Mouse (Mus musculus) neutrophil, adult 5-6 weeks (primary cell): Measurements from ENCODE around the gene Aftph. TPM values are rescaled to one million over a fixed set of nuclear protein-coding genes. Genes with fewer than 3 reads are reported as not detected.
"Not testable (repeated sequence)": the region's sequence is repeated elsewhere in the genome, so short reads cannot be mapped to it uniquely, and the experiment has no call there.

Experiments used
- ATAC-seq: fragments of 151-379, 151-347 bp; 2 replicates; pipeline ENCODE4 v1.8.0; 2017; ENCODE audit warnings: mild to moderate bottlenecking, moderate TSS enrichment; ENCODE audit not compliant: insufficient number of reproducible peaks, poor library complexity, low FRiP score, severe bottlenecking; ENCODE audit errors: extremely low read depth
- total RNA-seq: library from RNA; stranded (forward); fragments of 200-1000 nt; gene quantifications from 2 replicates; pipeline ENCODE4 v1.2.3, GENCODE M21; 2017

Aftph gene
- total RNA-seq = 153 TPM in 2 replicates

DNA sequence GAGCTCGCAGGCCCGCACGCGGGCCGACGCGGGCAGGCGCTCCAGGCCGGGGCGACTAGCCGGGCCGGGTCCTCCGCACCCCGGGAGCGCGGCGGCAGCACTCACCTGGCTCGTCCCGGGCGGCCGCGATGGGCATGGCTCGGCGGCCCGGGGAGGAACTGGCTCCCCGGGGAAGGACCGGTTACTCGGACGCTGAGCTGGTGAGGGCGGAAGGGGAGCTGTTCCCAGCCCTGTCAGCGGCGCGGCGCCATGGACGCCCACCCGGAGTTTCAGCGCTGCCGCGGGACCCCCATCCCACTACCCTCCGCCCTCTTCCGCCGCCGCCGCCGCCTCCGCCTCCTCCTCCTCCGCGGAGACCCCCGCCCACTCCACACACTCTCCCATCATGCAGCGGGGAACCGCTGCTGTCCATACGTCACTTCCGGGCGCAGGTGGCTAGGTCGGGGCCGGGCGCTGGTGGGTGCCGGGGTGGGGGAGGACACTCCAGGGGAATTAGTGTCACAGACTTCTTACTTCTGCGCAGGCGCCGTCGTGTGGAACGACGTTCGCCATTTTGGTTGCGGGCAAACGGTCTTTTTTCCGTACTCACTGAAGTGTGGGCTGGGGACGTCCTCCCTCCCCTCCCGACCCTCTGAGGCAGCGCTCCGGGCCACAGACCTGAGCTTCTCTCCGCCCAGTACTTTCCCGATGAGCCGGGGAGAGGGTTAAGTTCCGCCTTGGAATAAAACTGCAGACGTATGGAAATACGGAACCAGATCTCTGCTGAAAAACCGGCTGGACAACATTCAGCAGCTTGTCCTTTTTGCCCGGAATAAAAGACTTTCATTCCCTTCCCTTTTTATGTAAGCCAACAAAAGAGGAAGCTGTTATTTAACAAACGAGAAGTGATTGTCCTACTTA is at the start of gene Aftph:
Gene Aftph (minus strand): TSS at position 389 of the 900 bp plus-strand sequence.
- peak; percentile 87 for ATAC-seq

DNA sequence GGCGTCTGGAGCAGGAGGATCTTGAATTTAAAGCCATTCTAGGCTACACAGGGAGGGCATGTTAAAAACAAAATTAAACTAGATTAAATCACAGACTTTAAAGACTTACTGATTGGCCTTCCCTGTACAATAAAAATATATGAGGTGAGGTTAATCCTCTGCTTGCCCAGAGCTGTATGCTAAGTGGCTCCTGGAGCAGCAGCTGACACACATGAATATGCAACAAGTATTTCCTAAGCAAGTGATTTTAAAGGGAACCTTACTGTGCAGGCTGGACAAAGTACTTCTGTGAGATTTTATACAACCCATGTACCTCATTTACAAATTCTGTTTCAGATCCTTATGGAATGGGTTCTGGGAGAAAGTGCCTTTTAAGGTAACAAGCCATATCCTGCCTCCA is 47.6 kb upstream of the Aftph start:
- no peak for ATAC-seq

DNA sequence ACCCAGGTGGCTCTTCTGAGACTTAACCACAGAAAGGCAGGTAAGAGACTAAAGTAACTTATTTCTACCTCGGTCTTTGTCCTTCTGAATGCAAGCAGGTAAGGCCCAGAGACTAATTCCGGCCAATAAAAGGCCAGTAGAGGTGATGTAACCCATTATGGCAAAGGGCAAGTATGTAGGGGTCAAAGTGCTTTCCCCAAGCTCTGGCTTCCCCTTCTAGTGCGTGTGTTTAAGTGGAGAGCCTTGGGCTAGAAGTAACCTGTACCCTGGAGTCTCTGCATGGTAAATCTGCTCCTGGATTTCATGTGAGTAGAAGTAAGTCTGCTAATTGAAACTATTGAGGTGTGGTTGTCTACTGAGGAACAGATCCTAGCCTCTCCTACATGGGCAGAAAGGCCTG is 46.7 kb upstream of the Aftph start:
- no peak for ATAC-seq

- ATAC-seq = no peak
Observed at GRCm38 (mm10) chr11:20786191-20786590, 44.8 kb upstream of the Aftph start.

GRCm38 (mm10) chr11:20785186-20785585 is 43.8 kb upstream of the Aftph start:
- no peak for ATAC-seq

- ATAC-seq = no peak
Observed at GRCm38 (mm10) chr11:20784776-20785175, 43.4 kb upstream of the Aftph start.

- no peak for ATAC-seq
Observed at GRCm38 (mm10) chr11:20783467-20783866, 42.1 kb upstream of the Aftph start.

DNA sequence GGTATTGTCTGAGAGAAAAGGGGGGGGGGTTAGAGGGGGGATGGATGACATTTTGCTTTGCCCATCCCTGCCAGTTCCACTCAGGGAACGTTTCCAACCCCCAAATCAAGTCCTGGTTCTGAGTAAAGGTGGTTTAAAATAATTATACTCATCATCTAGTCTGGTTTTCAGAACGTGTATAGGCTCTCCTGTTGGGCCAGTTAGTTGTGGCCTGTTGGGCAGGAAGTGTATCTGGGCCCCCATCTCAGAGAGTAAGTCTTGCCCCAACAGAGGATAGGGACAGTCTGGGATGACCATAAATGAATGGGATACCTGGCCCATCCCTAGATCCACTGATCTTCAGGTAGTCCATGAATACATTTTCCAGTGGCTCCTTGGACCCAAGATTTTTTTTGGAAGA is 41.2 kb upstream of the Aftph start:
- ATAC-seq = no peak

DNA sequence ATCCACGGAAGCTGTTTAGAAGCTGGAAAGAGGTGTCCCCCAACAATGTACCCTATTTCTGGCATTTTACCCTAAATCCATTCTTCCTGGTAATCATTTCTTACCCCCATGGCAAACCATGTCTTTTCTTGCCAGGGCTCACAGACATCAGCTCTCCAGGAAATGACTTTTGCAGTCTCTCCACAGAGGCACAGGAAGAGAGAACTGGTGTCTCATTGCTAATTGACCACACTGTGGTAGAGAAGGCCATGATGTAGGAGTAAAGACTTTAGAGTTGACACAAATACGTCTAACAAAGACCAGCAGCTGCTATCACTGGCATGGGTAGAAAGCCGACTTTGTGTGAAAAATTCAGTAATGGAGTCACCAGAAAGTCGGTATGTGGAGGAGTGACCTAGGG is 38.9 kb upstream of the Aftph start:
- no peak for ATAC-seq

DNA sequence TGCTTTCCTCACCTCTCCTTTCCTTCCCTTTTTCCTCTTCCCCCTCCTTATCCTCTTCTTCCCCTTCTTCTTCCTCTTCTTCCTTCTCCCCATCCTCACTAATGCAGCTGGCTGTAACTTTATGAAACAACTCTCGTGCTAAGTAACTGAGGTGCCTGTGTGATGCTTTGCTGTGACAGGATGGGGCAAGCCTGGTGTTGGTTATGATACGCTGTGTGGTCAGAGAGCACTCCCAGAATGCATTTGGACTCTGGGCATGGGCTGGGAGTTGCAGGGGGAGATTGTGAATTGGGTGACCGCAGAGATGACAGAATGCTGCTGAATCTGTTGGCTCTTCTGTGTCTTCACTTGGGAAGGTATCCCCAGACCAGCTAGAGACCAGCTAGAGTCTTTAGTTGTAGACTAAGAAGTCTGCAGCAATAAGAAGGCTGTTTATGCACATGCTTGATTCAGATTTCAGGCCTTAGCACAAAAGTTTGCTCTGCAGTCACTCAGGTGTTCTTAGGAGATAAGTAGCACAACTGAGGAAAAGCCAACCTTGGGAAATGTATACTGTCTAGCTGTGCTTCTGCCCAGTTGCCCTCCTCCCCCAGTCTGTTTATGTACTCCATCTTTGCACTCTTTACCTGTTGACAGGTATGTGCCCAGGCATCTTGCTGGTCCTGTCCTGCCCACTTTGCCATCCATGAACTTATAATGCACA is 37.6 kb upstream of the Aftph start:
- no peak for ATAC-seq

- no peak for ATAC-seq
Observed at GRCm38 (mm10) chr11:20778298-20778697, 36.9 kb upstream of the Aftph start.

GRCm38 (mm10) chr11:20776668-20777067 is 35.3 kb upstream of the Aftph start:
- no peak for ATAC-seq

DNA sequence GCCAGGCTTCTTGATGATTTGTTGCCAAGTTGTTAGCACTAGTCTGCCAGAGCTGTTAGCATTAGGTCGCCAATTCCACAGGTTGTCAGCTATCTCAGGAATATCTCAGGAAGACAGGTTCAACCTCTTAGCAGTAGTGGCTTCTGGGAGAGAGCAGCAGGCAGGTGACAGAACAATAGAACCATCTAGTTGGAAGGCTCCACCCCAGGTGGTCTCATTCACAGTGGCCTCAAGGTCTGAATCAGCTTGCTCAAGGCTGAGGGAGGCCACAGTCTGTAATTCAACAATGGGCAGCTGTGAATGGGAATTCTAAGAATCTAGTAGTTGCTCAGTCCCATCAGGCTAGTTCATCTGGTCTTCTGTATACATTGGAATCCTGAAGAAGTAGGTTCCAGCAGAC is 31.3 kb upstream of the Aftph start:
- no peak for ATAC-seq

GRCm38 (mm10) chr11:20771827-20772226 is 30.4 kb upstream of the Aftph start:
- not testable (repeated sequence) for ATAC-seq

- ATAC-seq = not testable (repeated sequence)
Observed at GRCm38 (mm10) chr11:20761984-20762383, 20.6 kb upstream of the Aftph start.

- ATAC-seq = no peak
Observed at GRCm38 (mm10) chr11:20750573-20750972, 9.2 kb upstream of the Aftph start.

GRCm38 (mm10) chr11:20743353-20743752 is 2.0 kb upstream of the Aftph start:
- ATAC-seq = no peak

DNA sequence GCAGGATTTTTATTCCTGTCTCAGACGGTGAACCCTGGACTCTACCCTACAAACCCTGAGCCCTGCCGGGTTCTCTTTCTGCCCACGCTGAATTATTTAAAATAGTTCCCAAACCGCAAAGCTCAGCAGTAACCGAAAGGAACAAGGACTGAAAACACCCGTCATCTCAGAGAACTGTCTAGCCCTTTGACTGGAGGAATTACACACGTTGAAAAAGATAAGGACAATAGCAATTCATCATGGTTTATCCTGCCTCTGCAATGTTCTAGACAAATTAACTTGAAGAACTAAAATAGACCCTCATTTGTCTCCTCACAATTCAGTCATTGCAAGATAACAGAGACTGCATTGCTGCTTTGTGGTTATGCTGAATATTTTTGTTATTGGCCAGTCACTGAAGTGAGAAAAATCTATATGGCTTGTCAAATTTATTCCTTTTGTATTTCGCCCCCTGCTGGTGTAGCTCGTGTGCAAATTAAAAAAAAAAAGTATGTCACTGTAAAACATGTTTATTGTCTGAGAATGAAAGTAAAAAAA is 1.0 kb upstream of the Aftph start:
- peak; percentile 33 for ATAC-seq

- ATAC-seq = no peak
Observed at GRCm38 (mm10) chr11:20740481-20741200, 748 bp downstream of the Aftph start.
